Mouse (Mus musculus): ENCODE measurements around the gene Mgat5b.

DNA sequence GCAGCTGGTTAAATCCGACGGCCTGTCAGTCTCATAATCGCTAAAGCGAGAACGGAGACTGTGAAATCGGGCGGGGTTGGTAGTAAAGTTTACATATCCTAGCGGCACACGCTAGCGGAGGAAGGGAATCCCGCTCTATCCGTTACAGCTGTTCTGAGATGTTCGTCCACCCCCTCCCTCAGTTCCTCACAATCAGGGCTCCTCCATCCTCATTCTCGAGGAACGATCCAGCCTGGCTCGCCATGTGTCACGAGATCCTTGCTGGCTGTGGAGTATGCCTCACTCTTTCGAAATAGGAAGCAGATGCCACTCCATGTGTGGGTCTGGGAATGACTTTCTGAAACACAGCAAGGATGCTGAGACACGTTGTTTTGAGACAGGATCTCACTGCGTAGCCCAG, 44.7 kb upstream of the Mgat5b start:
- TF ChIP-seq CTCF (IDR thresholded peaks at IDR 0.05; ENCODE audit: low read depth, low read length) (no peak), GATA2 (IDR thresholded peaks at IDR 0.05; ENCODE audit: borderline replicate concordance, low read depth, low read length) (no peak), TAL1 (conservative IDR thresholded peaks at IDR 0.05; ENCODE audit: low read depth, low read length) (no peak), POLR2AphosphoS5 (IDR thresholded peaks at IDR 0.05; ENCODE audit: insufficient replicate concordance, low read depth, low read length) (no peak)
